Comparison of ENCODE assay signal across 13 mouse cellular contexts in genomic region chr1:35265125-35265524, GRCm38 (mm10).
DNase-seq lines count a peak whose midpoint lies in the region; ATAC-seq lines count a peak whose summit lies in the region.
"Had no signal": no experiment of that assay in that cellular context is flagged by ENCODE, and none has a peak within 500 bp of the region (broad histone marks: within the 10 kb centered on the region; RNA-seq: fewer than 3 reads in every experiment).

No protein-coding gene starts in this region.

- WGBS in hindbrain, embryonic 14.5 days: 87% methylated on average over 1 of the region's 1 CpGs
- WGBS in hindbrain, embryonic 13.5 days: 79% methylated on average over 1 of the region's 1 CpGs
- WGBS in hindbrain, embryonic 16.5 days: 79% methylated on average over 1 of the region's 1 CpGs

- ATAC-seq in hindbrain, embryonic 14.5 days (ENCODE audit: low FRiP score): no peak; the same call in 1 of the 2 replicates
- ATAC-seq in hindbrain, embryonic 13.5 days (ENCODE audit: low FRiP score): no peak
- ATAC-seq in hindbrain, embryonic 16.5 days: peak; percentile 69
- ATAC-seq: lung, postnatal 0 days had no signal

- no peak for DNase-seq in hindbrain, embryonic 14.5 days (ENCODE audit: low spot score)
- peak; percentile 49 for DNase-seq in brain, adult 2 months (ENCODE audit: low read depth, low spot score)
- DNase-seq in cerebellum, adult 11-12 months: peak; percentile 18
- no peak for DNase-seq in heart, adult 11 months
- no peak for DNase-seq in thymus, adult 18-20 months
- DNase-seq: kidney, adult 2 months; liver; right cerebral cortex, postnatal 4 days had no signal

- no peaks in the 10 kb centered on the region for H3K9me3 ChIP-seq in hindbrain, embryonic 14.5 days (ENCODE audit: control insufficient read depth, low read length)
- no peaks in the 10 kb centered on the region for H3K9me3 ChIP-seq in hindbrain, embryonic 13.5 days
- no peaks in the 10 kb centered on the region for H3K9me3 ChIP-seq in hindbrain, embryonic 16.5 days (ENCODE audit: control insufficient read depth, low read length)
- H3K9me3 ChIP-seq: heart, embryonic 12.5 days; midbrain, embryonic 10.5 days had no signal

- no peaks in the 10 kb centered on the region for H3K27me3 ChIP-seq in hindbrain, embryonic 14.5 days (ENCODE audit: control insufficient read depth, insufficient read depth, low read length)
- no peaks in the 10 kb centered on the region for H3K27me3 ChIP-seq in hindbrain, embryonic 13.5 days
- H3K27me3 ChIP-seq in hindbrain, embryonic 16.5 days (replicated peaks; ENCODE audit: control insufficient read depth, insufficient read depth, low read length): no peaks in the 10 kb centered on the region
- H3K27me3 ChIP-seq: heart, embryonic 12.5 days had no signal

- no peak overlapping the region for H3K4me3 ChIP-seq in hindbrain, embryonic 14.5 days (replicated peaks; ENCODE audit: low read length)
- no peak overlapping the region for H3K4me3 ChIP-seq in hindbrain, embryonic 13.5 days
- H3K4me3 ChIP-seq in hindbrain, embryonic 16.5 days (ENCODE audit: low read length): no peak overlapping the region
- H3K4me3 ChIP-seq: heart, embryonic 12.5 days; midbrain, embryonic 10.5 days had no signal

- no peaks in the 10 kb centered on the region for H3K36me3 ChIP-seq in hindbrain, embryonic 14.5 days (replicated peaks; ENCODE audit: control insufficient read depth, insufficient read depth)
- no peaks in the 10 kb centered on the region for H3K36me3 ChIP-seq in hindbrain, embryonic 13.5 days
- H3K36me3 ChIP-seq in hindbrain, embryonic 16.5 days (ENCODE audit: control insufficient read depth, insufficient read depth, low read length): no peaks in the 10 kb centered on the region
- H3K36me3 ChIP-seq: heart, embryonic 12.5 days; midbrain, embryonic 10.5 days had no signal

- no peak overlapping the region for H3K9ac ChIP-seq in hindbrain, embryonic 14.5 days
- no peak overlapping the region for H3K9ac ChIP-seq in hindbrain, embryonic 13.5 days
- no peak overlapping the region; the same call in 1 of the 2 replicates for H3K9ac ChIP-seq in hindbrain, embryonic 16.5 days (ENCODE audit: low read depth, low read length)
- H3K9ac ChIP-seq: heart, embryonic 12.5 days had no signal

- H3K4me1 ChIP-seq in hindbrain, embryonic 14.5 days (replicated peaks; ENCODE audit: control insufficient read depth, insufficient read depth, low read length): no peaks in the 10 kb centered on the region
- H3K4me1 ChIP-seq in hindbrain, embryonic 13.5 days (replicated peaks): no peaks in the 10 kb centered on the region; the same call in none of the 2 replicates
- peaks cover 3% of the 10 kb centered on the region for H3K4me1 ChIP-seq in hindbrain, embryonic 16.5 days (ENCODE audit: control insufficient read depth, insufficient read depth, low read depth, low read length)
- H3K4me1 ChIP-seq: heart, embryonic 12.5 days; midbrain, embryonic 10.5 days had no signal

- H3K27ac ChIP-seq in hindbrain, embryonic 14.5 days: 0 out of 2 replicates have a peak overlapping the region, but pooled peaks have one; percentile 32
- no peak overlapping the region for H3K27ac ChIP-seq in hindbrain, embryonic 13.5 days
- no peak overlapping the region for H3K27ac ChIP-seq in hindbrain, embryonic 16.5 days (ENCODE audit: low read depth, low read length)
- H3K27ac ChIP-seq: midbrain, embryonic 10.5 days had no signal

- no peak overlapping the region for H3K4me2 ChIP-seq in hindbrain, embryonic 14.5 days (replicated peaks)
- no peak overlapping the region for H3K4me2 ChIP-seq in hindbrain, embryonic 13.5 days
- no peak overlapping the region for H3K4me2 ChIP-seq in hindbrain, embryonic 16.5 days (ENCODE audit: low read length)
- H3K4me2 ChIP-seq: heart, embryonic 12.5 days had no signal

Comparison
In these comparisons a context has a peak if more than half of its experiments do, and no peak if none do; other contexts are left out.
1. DNase-seq: peak in brain, adult 2 months (single experiment) and cerebellum, adult 11-12 months (single experiment); none in hindbrain, embryonic 14.5 days (single experiment), heart, adult 11 months (single experiment) and thymus, adult 18-20 months (0 of 2).